ENCODE assay signal across 8 mouse cellular contexts in the genomic region with DNA sequence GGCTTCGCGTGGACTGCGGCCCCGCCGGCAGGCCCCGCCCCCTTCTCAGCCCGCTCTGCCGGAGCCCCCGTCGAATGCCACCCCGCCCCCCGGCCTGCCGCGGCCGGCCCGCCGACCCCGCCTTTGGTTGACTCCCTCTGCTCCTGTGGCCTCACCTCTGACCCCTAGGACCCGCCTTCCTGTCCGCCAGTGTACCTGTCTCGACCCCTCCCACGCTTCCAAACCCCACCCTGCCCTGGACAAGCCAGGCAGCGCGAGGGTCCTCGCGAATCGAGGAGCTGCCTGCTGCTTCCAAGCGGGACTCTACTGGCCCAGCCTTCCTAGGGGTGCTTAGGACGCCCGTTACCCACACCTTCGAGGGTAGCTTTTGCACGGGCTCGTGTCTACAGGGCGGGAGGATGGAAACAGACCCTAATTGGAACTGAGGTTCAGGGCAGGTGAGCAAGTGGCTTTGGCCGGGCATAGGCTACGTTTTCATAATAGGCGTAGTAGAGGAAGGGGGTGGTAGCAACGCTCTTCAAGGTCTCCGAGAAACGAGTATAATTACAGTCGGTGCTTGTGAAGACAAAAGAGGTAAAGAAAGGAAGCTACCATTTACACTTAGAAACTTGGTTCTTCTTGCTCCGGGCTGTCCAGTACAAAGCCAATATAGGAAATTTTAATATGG. TPM values are rescaled to one million over a fixed set of nuclear protein-coding genes. Genes with fewer than 3 reads are reported as not detected.
A peak's percentile ranks its signal among the peaks of the same experiment; 100 is the strongest.
DNase-seq lines count a peak whose midpoint lies in the region; ATAC-seq and TF ChIP-seq lines count a peak whose summit lies in the region.

No protein-coding gene starts in this region.

- H3K9ac ChIP-seq in forebrain, embryonic 11.5 days (ENCODE audit: low read length) = peak overlapping the region; percentile 91
- peak overlapping the region; percentile 67 for H3K9ac ChIP-seq in stomach, embryonic 14.5 days (replicated peaks; ENCODE audit: low read depth, low read length)

- peaks cover 12% of the 10 kb centered on the region; the same call in 1 of the 2 replicates for H3K36me3 ChIP-seq in forebrain, embryonic 11.5 days (ENCODE audit: control insufficient read depth, insufficient read depth, low read length)
- peaks cover 33% of the 10 kb centered on the region for H3K36me3 ChIP-seq in stomach, embryonic 14.5 days (ENCODE audit: control insufficient read depth, insufficient read depth, low read length)

- no peaks in the 10 kb centered on the region for H3K27me3 ChIP-seq in forebrain, embryonic 11.5 days (ENCODE audit: control insufficient read depth, insufficient read depth, low read length)
- no peaks in the 10 kb centered on the region for H3K27me3 ChIP-seq in stomach, embryonic 14.5 days (ENCODE audit: control insufficient read depth, insufficient read depth, low read length)

- ATAC-seq in forebrain, embryonic 11.5 days (replicated peaks; ENCODE audit: low FRiP score) = peak; percentile 15; the same call in 1 of the 2 replicates
- peak; percentile 12; the same call in 1 of the 2 replicates for ATAC-seq in stomach, embryonic 14.5 days (ENCODE audit: insufficient number of reproducible peaks, insufficient read depth, low FRiP score, low read depth)

- no peaks in the 10 kb centered on the region for H3K9me3 ChIP-seq in forebrain, embryonic 11.5 days (ENCODE audit: control insufficient read depth, low read length)
- no peaks in the 10 kb centered on the region for H3K9me3 ChIP-seq in stomach, embryonic 14.5 days (ENCODE audit: control insufficient read depth, low read depth, low read length)

- TF ChIP-seq CTCF in layer of hippocampus, adult 2 months (conservative IDR thresholded peaks at IDR 0.05) = no peak

- peak in 1 of 2 experiments; percentile 25 for DNase-seq in layer of hippocampus, adult 2 months (ENCODE audit: low spot score in 2 of 2)
- DNase-seq in layer of hippocampus, postnatal 25 days (ENCODE audit: extremely low spot score in 1 of 2, low spot score in 1 of 2) = no peak
- DNase-seq in ZHBTc4 (ENCODE audit: low read depth, low spot score) = peak; percentile 89
- peak; percentile 89 for DNase-seq in forebrain, embryonic 11.5 days (ENCODE audit: low spot score)
- peak; percentile 85 for DNase-seq in liver
- DNase-seq in adrenal gland, adult 8-10 months = no peak
- DNase-seq in T-cell, adult 2 months (ENCODE audit: low spot score) = no peak

- peaks cover 3% of the 10 kb centered on the region; the same call in 1 of the 2 replicates for H3K4me1 ChIP-seq in forebrain, embryonic 11.5 days (replicated peaks; ENCODE audit: control insufficient read depth, insufficient read depth, low read length)
- peaks cover 17% of the 10 kb centered on the region; the same call in 1 of the 2 replicates for H3K4me1 ChIP-seq in stomach, embryonic 14.5 days (ENCODE audit: control insufficient read depth, insufficient read depth, low read length)

- peak overlapping the region; percentile 93 for H3K27ac ChIP-seq in layer of hippocampus, adult 2 months
- H3K27ac ChIP-seq in forebrain, embryonic 11.5 days (ENCODE audit: low read depth, low read length) = peak overlapping the region; percentile 93
- H3K27ac ChIP-seq in stomach, embryonic 14.5 days (ENCODE audit: low read length) = peak overlapping the region; percentile 97

- H3K4me3 ChIP-seq in layer of hippocampus, adult 2 months = peak overlapping the region; percentile 76
- peak overlapping the region; percentile 82 for H3K4me3 ChIP-seq in forebrain, embryonic 11.5 days (ENCODE audit: low read depth, low read length)
- H3K4me3 ChIP-seq in stomach, embryonic 14.5 days (ENCODE audit: low read depth, low read length) = peak overlapping the region; percentile 71

- peak overlapping the region; percentile 85 for H3K4me2 ChIP-seq in forebrain, embryonic 11.5 days (ENCODE audit: low read depth, low read length, severe bottlenecking)
- H3K4me2 ChIP-seq in stomach, embryonic 14.5 days (replicated peaks; ENCODE audit: low read depth, low read length) = peak overlapping the region; percentile 80

- 1% methylated on average over 38 of the region's 42 CpGs for WGBS in forebrain, embryonic 11.5 days
- under 1% methylated on average over 35 of the region's 42 CpGs for WGBS in stomach, embryonic 14.5 days

RNA-seq across cellular contexts. Expression of gene Agbl5, which starts 0.7 kb away (rescaled TPM):
- total RNA-seq in layer of hippocampus, adult 2 months (2021) = 10 to 100 TPM; 12.2 to 15.5 TPM
- 10 to 100 TPM; 13.0 to 14.5 TPM for total RNA-seq in layer of hippocampus, postnatal 25 days (2021)
- polyA plus RNA-seq in forebrain, embryonic 11.5 days (2014; fragmentation: Nextera tagmentation; extraction: Ambion mirVana) = 34.5 and 37.3 TPM in 2 replicates
- polyA plus RNA-seq in stomach, embryonic 14.5 days (2014; fragmentation: Nextera tagmentation; extraction: Ambion mirVana) = 27.5 and 34.0 TPM in 2 replicates
- 10 to 100 TPM in 3 of 4 experiments, 1 to 10 TPM in 1; 9.9 to 22.6 (median 17.7) TPM for total RNA-seq in adrenal gland, adult 8-10 months (2022)

RNA-seq across cellular contexts. Expression of gene Ost4, which starts 18.4 kb away (rescaled TPM):
- total RNA-seq in layer of hippocampus, adult 2 months (2021) = 10 to 100 TPM; 91.5 to 93.8 TPM
- total RNA-seq in layer of hippocampus, postnatal 25 days (2021) = 100 to 1,000 TPM in 1 of 2 experiments, 10 to 100 TPM in 1; 92.7 to 101 TPM
- polyA plus RNA-seq in forebrain, embryonic 11.5 days (2014; fragmentation: Nextera tagmentation; extraction: Ambion mirVana) = 339 and 356 TPM in 2 replicates
- 476 and 515 TPM in 2 replicates for polyA plus RNA-seq in stomach, embryonic 14.5 days (2014; fragmentation: Nextera tagmentation; extraction: Ambion mirVana)
- 100 to 1,000 TPM; 210 to 235 (median 214) TPM for total RNA-seq in adrenal gland, adult 8-10 months (2022)

RNA-seq across cellular contexts. Expression of gene Tmem214, which starts 21.4 kb away (rescaled TPM):
- total RNA-seq in layer of hippocampus, adult 2 months (2021) = 10 to 100 TPM; 60.8 to 63.2 TPM
- 10 to 100 TPM; 60.4 to 60.8 TPM for total RNA-seq in layer of hippocampus, postnatal 25 days (2021)
- 49.8 and 52.2 TPM in 2 replicates for polyA plus RNA-seq in forebrain, embryonic 11.5 days (2014; fragmentation: Nextera tagmentation; extraction: Ambion mirVana)
- 58.6 and 68.7 TPM in 2 replicates for polyA plus RNA-seq in stomach, embryonic 14.5 days (2014; fragmentation: Nextera tagmentation; extraction: Ambion mirVana)
- total RNA-seq in adrenal gland, adult 8-10 months (2022) = 10 to 100 TPM; 55.5 to 66.8 (median 59.6) TPM

RNA-seq across cellular contexts. Expression of gene Emilin1, which starts 24.0 kb away (rescaled TPM):
- 1 to 10 TPM; 2.0 TPM for total RNA-seq in layer of hippocampus, adult 2 months (2021)
- 1 to 10 TPM; 2.5 to 3.4 TPM for total RNA-seq in layer of hippocampus, postnatal 25 days (2021)
- 44.6 and 44.7 TPM in 2 replicates for polyA plus RNA-seq in forebrain, embryonic 11.5 days (2014; fragmentation: Nextera tagmentation; extraction: Ambion mirVana)
- polyA plus RNA-seq in stomach, embryonic 14.5 days (2014; fragmentation: Nextera tagmentation; extraction: Ambion mirVana) = 208 and 230 TPM in 2 replicates
- 10 to 100 TPM; 48.7 to 62.4 (median 51.8) TPM for total RNA-seq in adrenal gland, adult 8-10 months (2022)

RNA-seq across cellular contexts. Expression of gene Khk, which starts 32.0 kb away (rescaled TPM):
- 10 to 100 TPM; 17.0 to 17.7 TPM for total RNA-seq in layer of hippocampus, adult 2 months (2021)
- total RNA-seq in layer of hippocampus, postnatal 25 days (2021) = 10 to 100 TPM; 12.3 to 15.5 TPM
- 6.9 and 7.1 TPM in 2 replicates for polyA plus RNA-seq in forebrain, embryonic 11.5 days (2014; fragmentation: Nextera tagmentation; extraction: Ambion mirVana)
- polyA plus RNA-seq in stomach, embryonic 14.5 days (2014; fragmentation: Nextera tagmentation; extraction: Ambion mirVana) = 19.2 and 24.2 TPM in 2 replicates
- total RNA-seq in adrenal gland, adult 8-10 months (2022) = 10 to 100 TPM; 60.9 to 74.4 (median 69.4) TPM

Comparison
In these comparisons a context has a peak if more than half of its experiments do, and no peak if none do; other contexts are left out.
1. DNase-seq: peak in ZHBTc4 (single experiment), forebrain, embryonic 11.5 days (single experiment) and liver (single experiment); none in layer of hippocampus, postnatal 25 days (0 of 2), adrenal gland, adult 8-10 months (single experiment) and T-cell, adult 2 months (single experiment).
2. Peak in every context shown above with its lines, with median percentiles within 50 percentile points of each other: H3K27ac ChIP-seq and H3K4me3 ChIP-seq.